ENCODE assay signal across 9 mouse cellular contexts in genomic region chr9:49493979-49494649, GRCm38 (mm10). TPM values are rescaled to one million over a fixed set of nuclear protein-coding genes. Genes with fewer than 3 reads are reported as not detected.
A peak's percentile ranks its signal among the peaks of the same experiment; 100 is the strongest.
DNase-seq lines count a peak whose midpoint lies in the region.
"Had no signal": no experiment of that assay in that cellular context is flagged by ENCODE, and none has a peak within 500 bp of the region (broad histone marks: within the 10 kb centered on the region; RNA-seq: fewer than 3 reads in every experiment).

No protein-coding gene starts in this region.

- peak overlapping the region; percentile 65 for H3K27ac ChIP-seq in midbrain, embryonic 10.5 days (replicated peaks)

- peaks cover 15% of the 10 kb centered on the region for H3K4me1 ChIP-seq in midbrain, embryonic 10.5 days

- no peaks in the 10 kb centered on the region for H3K27me3 ChIP-seq in midbrain, embryonic 10.5 days (ENCODE audit: low read depth, poor library complexity, severe bottlenecking)
- no peaks in the 10 kb centered on the region for H3K27me3 ChIP-seq in splenic B cell, adult 2 months (ENCODE audit: control insufficient read depth, insufficient read depth, low read length, poor library complexity, severe bottlenecking)

- H3K36me3 ChIP-seq in midbrain, embryonic 10.5 days = no peaks in the 10 kb centered on the region
- no peaks in the 10 kb centered on the region for H3K36me3 ChIP-seq in splenic B cell, adult 2 months (ENCODE audit: control insufficient read depth, insufficient read depth, low read length, poor library complexity, severe bottlenecking)

- no peaks in the 10 kb centered on the region for H3K9me3 ChIP-seq in midbrain, embryonic 10.5 days (replicated peaks)
- H3K9me3 ChIP-seq: megakaryocyte, embryonic 14.5 days had no signal

- WGBS in midbrain, embryonic 10.5 days = 6% methylated on average over 4 of the region's 4 CpGs

- peak; percentile 61 to 67 for DNase-seq in right cerebral cortex, adult 2 months (ENCODE audit: low spot score in 2 of 2)
- DNase-seq in right cerebral cortex, postnatal 36 days (ENCODE audit: low spot score in 2 of 2) = no peak
- DNase-seq in cerebellum, postnatal 25 days = peak; percentile 64 to 73
- peak; percentile 51 for DNase-seq in gastrocnemius, postnatal 10 days
- DNase-seq in induced T-regulatory cell, adult 2 months (ENCODE audit: low read depth) = peak; percentile 67
- peak; percentile 62 to 74 for DNase-seq in left cerebral cortex, postnatal 10 days (ENCODE audit: extremely low spot score in 1 of 2, low spot score in 2 of 2)
- peak; percentile 70 for DNase-seq in midbrain, embryonic 10.5 days (ENCODE audit: low spot score)
- peak; percentile 26 for DNase-seq in splenic B cell, adult 2 months (ENCODE audit: low read depth, low spot score)

- no peak overlapping the region for H3K4me3 ChIP-seq in midbrain, embryonic 10.5 days
- H3K4me3 ChIP-seq: megakaryocyte, embryonic 14.5 days had no signal

- intact Hi-C loops in left cerebral cortex, postnatal 10 days (cut with DNase I) = loop anchor here (5.0 to 10.0 kb wide), 3 partner anchors 681 to 1038 kb away; no protein-coding TSS in a partner anchor

RNA-seq across cellular contexts. Expression of gene Ttc12, which starts 8.1 kb away (rescaled TPM):
- under 1 TPM; 0.66 to 0.93 TPM for total RNA-seq in gastrocnemius, postnatal 10 days (2021)
- 1 to 10 TPM; 1.2 to 1.6 TPM for total RNA-seq in left cerebral cortex, postnatal 10 days (2021)
- 2.1 and 2.5 TPM in 2 replicates for polyA plus RNA-seq in midbrain, embryonic 10.5 days (2016; fragmentation: Nextera tagmentation; extraction: Ambion mirVana)

Comparison
In these comparisons a context has a peak if more than half of its experiments do, and no peak if none do; other contexts are left out.
1. DNase-seq: peak in right cerebral cortex, adult 2 months (2 of 2), cerebellum, postnatal 25 days (2 of 2), gastrocnemius, postnatal 10 days (single experiment), induced T-regulatory cell, adult 2 months (single experiment), left cerebral cortex, postnatal 10 days (2 of 2), midbrain, embryonic 10.5 days (single experiment) and splenic B cell, adult 2 months (single experiment); none in right cerebral cortex, postnatal 36 days (0 of 2).